Mouse (Mus musculus) intestine, embryonic 16.5 days (tissue): Measurements from ENCODE around the gene Dpf3. TPM values are rescaled to one million over a fixed set of nuclear protein-coding genes. Genes with fewer than 3 reads are reported as not detected.

Experiments used
- ATAC-seq: fragments of 200-750 bp; cut with Nextera tagmentation; 2 replicates; pipeline ENCODE4 v1.8.0; 2017; ENCODE audit warnings: moderate TSS enrichment, moderate library complexity
- H3K27ac ChIP-seq: fragments of 300-500 bp; sonication (generic); 2 replicates; pipeline ENCODE4 v1.5.1; 2014; ENCODE audit warnings: mild to moderate bottlenecking, low read length
- H3K27me3 ChIP-seq: fragments of 300-500 bp; sonication (generic); replicated peaks from 2 replicates; pipeline ENCODE4 v1.6.1; 2014; ENCODE audit warnings: low read length, control low read depth, mixed read lengths; ENCODE audit not compliant: control insufficient read depth, insufficient read depth
- H3K36me3 ChIP-seq: fragments of 300-500 bp; sonication (generic); 2 replicates; pipeline ENCODE4 v1.6.1; 2014; ENCODE audit warnings: low read length, control low read depth; ENCODE audit not compliant: control insufficient read depth, insufficient read depth
- H3K4me1 ChIP-seq: fragments of 300-500 bp; sonication (generic); 2 replicates; pipeline ENCODE4 v1.6.1; 2014; ENCODE audit warnings: low read length, control low read depth, mixed read lengths; ENCODE audit not compliant: control insufficient read depth, insufficient read depth
- H3K4me2 ChIP-seq: fragments of 300-500 bp; sonication (generic); 2 replicates; pipeline ENCODE4 v1.6.1; 2014; ENCODE audit warnings: low read depth, low read length, control low read depth
- H3K4me3 ChIP-seq: fragments of 300-500 bp; sonication (generic); 2 replicates; pipeline ENCODE4 v1.5.1; 2014; ENCODE audit warnings: mild to moderate bottlenecking, low read length
- H3K9ac ChIP-seq: fragments of 300-500 bp; sonication (generic); 2 replicates; pipeline ENCODE4 v1.6.1; 2014; ENCODE audit warnings: low read depth, low read length
- H3K9me3 ChIP-seq: fragments of 300-500 bp; sonication (generic); 2 replicates; pipeline ENCODE4 v1.6.1; 2016; ENCODE audit warnings: low read length, control low read depth; ENCODE audit not compliant: control insufficient read depth
- WGBS: fragments of 180-500 bp; shearing (Covaris S2); extraction: QIAGEN DNeasy Blood & Tissue Kit; methylation state at CpG from one replicate; pipeline ENCODE4 v1.1.7; 2014; 5-methylcytosine and 5-hydroxymethylcytosine counted together
- polyA plus RNA-seq: library from polyadenylated mRNA; unstranded; fragments of >200 nt; fragmentation: Nextera tagmentation; extraction: Ambion mirVana; gene quantifications from 2 replicates; pipeline ENCODE4 v1.2.1, GENCODE M21; 2015

The Dpf3 gene
- polyA plus RNA-seq, 1 experiment from 2014 or later: 7.4 TPM

DNA sequence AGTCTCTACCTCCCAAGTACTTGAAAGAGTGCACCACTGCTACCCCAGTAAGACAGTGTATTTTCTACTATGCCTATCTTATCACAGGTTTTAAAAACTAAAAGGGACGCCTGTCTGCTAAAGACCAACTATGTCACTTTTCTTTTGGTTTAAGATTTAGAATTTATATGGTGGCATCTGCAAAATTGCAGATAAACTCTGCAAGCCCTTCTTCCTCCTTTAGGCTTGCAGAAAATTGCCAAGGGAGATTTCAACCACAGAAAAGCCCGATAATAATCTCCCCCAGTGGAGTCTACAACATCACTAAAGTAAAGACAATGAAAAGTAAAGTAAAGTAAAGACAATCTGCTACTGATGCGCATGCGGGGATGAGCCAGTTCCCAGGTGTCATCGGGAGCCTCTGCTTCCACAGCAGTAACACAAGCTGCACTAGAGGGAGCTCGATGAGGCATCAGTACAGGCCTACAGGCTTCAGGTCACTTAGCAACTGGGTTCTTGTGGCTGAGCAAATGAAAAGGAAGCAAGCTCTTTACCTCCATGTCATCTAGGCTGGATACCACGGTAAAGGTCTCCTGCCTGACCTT, 7.6 kb downstream of the Dpf3 start:
- Histone ChIP-seq H3K9me3 (no peaks in the 10 kb centered on the region), H3K9ac (no peak overlapping the region), H3K27ac (no peak overlapping the region), H3K4me2 (no peak overlapping the region), H3K4me1 (0 out of 2 replicates have a peak, but pooled peaks cover 2% of the 10 kb centered on the region), H3K27me3 (no peaks in the 10 kb centered on the region), H3K4me3 (no peak overlapping the region), H3K36me3 (no peaks in the 10 kb centered on the region)
- WGBS: 71% methylated on average over 7 of the region's 7 CpGs
- no peak for ATAC-seq

DNA sequence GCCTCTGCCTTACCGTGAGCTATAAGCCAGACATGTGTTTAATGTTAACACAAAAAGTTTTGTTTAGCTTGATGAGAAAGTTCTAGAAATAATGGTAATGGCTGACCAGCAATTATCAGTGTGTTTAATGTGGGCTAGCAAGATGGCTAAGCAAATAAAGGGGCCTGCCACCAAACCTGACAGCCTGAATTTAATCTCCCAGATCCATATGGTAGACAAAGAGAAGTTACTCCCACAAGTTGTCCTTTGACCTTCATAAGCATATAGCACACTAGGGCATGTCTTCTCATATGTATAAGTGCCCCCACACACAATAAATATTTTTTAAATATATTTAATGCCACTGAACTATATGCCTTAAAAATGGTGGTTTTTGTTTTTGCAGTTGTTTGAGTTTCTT, 8.4 kb downstream of the Dpf3 start:
- no peaks in the 10 kb centered on the region for H3K9me3 ChIP-seq
- no peak overlapping the region for H3K9ac ChIP-seq
- H3K27ac ChIP-seq: no peak overlapping the region
- no peaks in the 10 kb centered on the region for H3K36me3 ChIP-seq
- H3K4me3 ChIP-seq: no peak overlapping the region
- no peak for ATAC-seq
- H3K4me2 ChIP-seq: no peak overlapping the region
- no peaks in the 10 kb centered on the region for H3K27me3 ChIP-seq
- WGBS: 45% methylated on average over 1 of the region's 1 CpGs
- H3K4me1 ChIP-seq: no peaks in the 10 kb centered on the region

DNA sequence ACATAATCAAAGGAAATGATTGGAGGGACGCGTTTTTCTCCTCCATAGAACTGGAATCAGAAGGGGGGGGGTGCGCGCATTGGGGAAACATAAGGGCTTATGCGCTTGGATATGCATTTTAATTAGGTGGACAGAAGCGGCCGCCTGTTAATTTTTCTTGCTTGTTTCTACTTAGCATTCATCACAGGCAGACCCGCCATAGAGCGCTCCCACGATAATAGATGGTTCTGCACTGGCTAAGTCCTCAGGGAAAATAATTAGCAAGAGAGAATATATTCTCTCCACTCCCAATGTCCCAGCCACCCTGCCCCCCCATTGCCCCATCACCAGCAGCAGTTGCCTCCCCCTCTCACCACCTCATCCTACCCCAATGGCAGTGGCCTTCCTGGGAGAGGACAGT, 11.2 kb downstream of the Dpf3 start:
- H3K27me3 ChIP-seq: no peaks in the 10 kb centered on the region
- no peaks in the 10 kb centered on the region for H3K36me3 ChIP-seq
- no peaks in the 10 kb centered on the region for H3K9me3 ChIP-seq
- no peak overlapping the region for H3K27ac ChIP-seq
- no peak overlapping the region for H3K9ac ChIP-seq
- ATAC-seq: no peak
- H3K4me3 ChIP-seq: no peak overlapping the region
- WGBS: 83% methylated on average over 10 of the region's 10 CpGs
- no peaks in the 10 kb centered on the region for H3K4me1 ChIP-seq
- H3K4me2 ChIP-seq: no peak overlapping the region

DNA sequence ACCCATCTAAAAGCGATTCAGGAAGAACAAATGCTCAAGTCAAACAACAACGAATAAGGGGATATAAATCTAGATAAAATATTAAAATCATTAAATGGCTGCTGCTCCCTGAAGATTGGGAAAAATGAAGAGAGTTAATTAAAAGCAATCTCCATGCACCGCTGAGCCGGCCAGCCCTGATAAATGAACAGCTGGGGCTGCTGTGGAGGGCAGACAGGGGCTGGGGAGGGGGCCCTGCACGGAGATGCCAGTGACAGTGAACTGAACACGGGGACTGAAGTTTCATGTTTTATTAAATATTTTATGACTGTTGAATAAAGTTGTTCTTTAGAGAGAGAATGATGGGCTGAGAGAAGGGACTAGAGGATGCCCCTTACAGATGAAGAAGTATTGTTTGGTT, 12.1 kb downstream of the Dpf3 start:
- no peaks in the 10 kb centered on the region for H3K4me1 ChIP-seq
- no peak overlapping the region for H3K9ac ChIP-seq
- no peaks in the 10 kb centered on the region for H3K9me3 ChIP-seq
- H3K27me3 ChIP-seq: no peaks in the 10 kb centered on the region
- 40% methylated on average over 6 of the region's 6 CpGs for WGBS
- no peak overlapping the region for H3K4me2 ChIP-seq
- H3K36me3 ChIP-seq: no peaks in the 10 kb centered on the region
- no peak overlapping the region for H3K27ac ChIP-seq
- ATAC-seq: no peak
- no peak overlapping the region for H3K4me3 ChIP-seq

DNA sequence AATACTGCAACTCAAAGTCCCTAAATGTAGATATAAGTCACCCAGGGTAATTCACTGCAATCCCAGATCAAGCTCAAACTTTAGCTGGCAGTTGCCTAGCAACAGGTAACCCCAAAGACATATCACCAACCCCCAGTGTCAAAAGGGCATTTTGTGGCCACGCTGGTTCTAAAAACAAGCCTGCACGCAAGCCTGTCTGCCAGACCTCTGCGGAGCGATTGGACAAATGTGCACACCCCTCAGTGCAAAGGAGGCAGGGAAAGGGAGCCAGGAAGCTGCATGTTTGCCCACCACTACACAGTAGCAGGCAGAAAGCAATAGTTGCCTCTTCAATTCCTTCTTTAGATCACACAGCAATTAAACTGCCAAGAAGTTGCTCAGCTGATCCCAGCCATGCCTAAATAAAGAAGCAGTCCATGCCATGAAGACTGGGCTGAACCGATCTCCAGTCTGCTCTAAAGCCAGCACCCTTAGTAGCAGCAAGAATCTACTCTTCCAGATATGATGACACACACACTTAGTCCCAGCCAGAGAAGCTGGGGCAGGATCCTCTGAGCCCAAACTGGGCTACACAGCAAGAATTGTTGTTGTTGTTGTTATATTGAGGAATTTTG, 13.4 kb downstream of the Dpf3 start:
- WGBS: 30% methylated on average over 5 of the region's 5 CpGs
- Histone ChIP-seq H3K36me3 (no peaks in the 10 kb centered on the region), H3K4me3 (no peak overlapping the region), H3K4me1 (no peaks in the 10 kb centered on the region), H3K27me3 (no peaks in the 10 kb centered on the region), H3K27ac (no peak overlapping the region), H3K9ac (no peak overlapping the region), H3K9me3 (no peaks in the 10 kb centered on the region), H3K4me2 (no peak overlapping the region)
- ATAC-seq: no peak

DNA sequence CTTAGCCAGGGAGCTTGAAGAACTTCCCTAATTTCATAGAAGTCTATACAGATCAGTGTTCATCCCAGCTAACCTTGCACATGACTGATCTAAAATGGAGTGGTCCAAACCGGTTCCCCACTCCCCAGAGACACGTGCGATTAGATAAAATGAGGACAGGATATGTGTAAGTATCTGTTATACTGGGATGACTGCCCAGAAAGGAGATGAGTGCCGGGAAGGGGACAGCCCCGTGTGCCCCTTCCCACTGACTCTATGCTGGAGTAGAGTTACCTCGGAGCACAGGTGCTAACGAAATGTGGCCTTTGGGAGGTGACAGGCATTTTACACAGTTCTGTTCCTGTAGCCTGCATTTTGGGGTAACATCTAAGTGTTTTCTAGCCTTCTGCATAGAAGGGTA, 15.8 kb downstream of the Dpf3 start:
- ATAC-seq: no peak
- no peak overlapping the region for H3K4me3 ChIP-seq
- H3K27me3 ChIP-seq: no peaks in the 10 kb centered on the region

DNA sequence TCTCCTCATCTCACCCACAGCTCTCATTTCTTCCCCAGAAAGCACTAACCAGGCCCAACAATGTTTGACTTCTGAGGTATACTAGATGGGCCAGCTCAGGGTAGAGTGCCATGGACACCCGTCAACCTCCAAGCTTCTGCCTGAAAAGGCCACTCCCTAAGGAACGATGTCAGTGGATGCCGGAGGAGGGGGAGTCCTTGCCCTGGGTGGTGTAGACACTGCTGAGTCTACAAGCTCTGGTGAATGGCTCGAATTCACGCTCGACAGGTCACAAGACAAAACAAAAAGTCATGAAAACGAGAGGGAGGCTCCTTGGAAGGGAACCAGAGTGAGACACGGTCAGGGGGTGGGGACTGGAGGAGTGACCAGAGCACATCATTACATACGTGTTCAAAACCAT, 17.4 kb downstream of the Dpf3 start:
- Histone ChIP-seq H3K9me3 (no peaks in the 10 kb centered on the region), H3K36me3 (no peaks in the 10 kb centered on the region), H3K4me1 (peaks cover 13% of the 10 kb centered on the region; the same call in 1 of the 2 replicates), H3K4me2 (no peak overlapping the region), H3K4me3 (no peak overlapping the region), H3K27ac (no peak overlapping the region), H3K27me3 (no peaks in the 10 kb centered on the region), H3K9ac (no peak overlapping the region)
- WGBS: 67% methylated on average over 9 of the region's 9 CpGs
- no peak for ATAC-seq

More for the DNA sequence above, 15.8 kb downstream of the Dpf3 start:
- H3K4me2 ChIP-seq: no peak overlapping the region
- peaks cover 4% of the 10 kb centered on the region; the same call in 1 of the 2 replicates for H3K4me1 ChIP-seq
- 79% methylated on average over 7 of the region's 7 CpGs for WGBS
- no peak overlapping the region for H3K27ac ChIP-seq
- H3K9me3 ChIP-seq: no peaks in the 10 kb centered on the region
- no peak overlapping the region for H3K9ac ChIP-seq
- no peaks in the 10 kb centered on the region for H3K36me3 ChIP-seq

DNA sequence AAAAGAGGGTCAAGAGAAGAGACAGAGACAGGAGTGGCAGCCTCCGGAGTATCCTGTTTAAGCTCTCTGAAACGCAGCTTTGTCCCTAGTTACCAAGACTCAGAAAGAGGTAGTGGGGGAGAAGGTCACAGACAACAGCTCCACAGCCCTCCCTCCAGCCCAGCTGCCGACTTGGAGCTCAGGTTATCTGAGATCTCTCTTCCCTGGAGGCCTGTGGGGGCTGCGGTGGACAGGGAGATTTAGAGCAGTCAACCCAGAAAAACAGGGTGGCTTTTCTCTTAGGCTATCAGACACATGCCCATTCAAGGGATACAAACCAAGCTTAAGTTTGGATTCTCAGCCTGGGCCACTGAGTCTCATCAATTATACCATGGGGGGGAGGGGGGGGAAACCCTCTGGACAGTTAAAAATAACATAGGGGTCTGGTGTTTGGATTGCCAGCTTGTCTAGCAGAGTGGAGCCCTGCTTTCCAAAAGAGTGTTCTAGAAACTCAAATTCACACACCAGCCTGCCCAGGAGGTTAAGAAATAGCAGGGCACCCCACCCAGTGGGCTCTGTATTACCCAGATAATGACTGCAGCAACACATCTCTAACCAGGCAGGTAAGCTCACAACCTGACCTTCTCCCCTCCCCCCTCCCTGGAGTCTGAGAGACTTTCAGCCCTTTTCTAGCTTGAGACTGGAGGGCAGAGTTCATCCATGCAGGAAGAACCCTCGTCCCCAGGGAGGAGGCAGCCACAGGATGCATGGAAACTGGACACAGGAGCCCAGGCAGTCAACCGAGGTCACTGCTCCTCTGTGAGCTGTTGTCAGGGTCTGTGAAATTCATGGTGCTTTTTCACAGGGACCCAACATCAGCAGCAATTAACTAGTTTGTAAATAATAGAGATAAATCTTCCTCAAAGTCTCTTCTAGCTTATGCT, 20.7 kb downstream of the Dpf3 start:
- H3K27ac ChIP-seq: 0 out of 2 replicates have a peak overlapping the region, but pooled peaks have one; percentile 1
- H3K4me3 ChIP-seq: no peak overlapping the region
- no peaks in the 10 kb centered on the region for H3K27me3 ChIP-seq
- peak; percentile 91 for ATAC-seq
- 14% methylated on average over 6 of the region's 6 CpGs for WGBS
- H3K9me3 ChIP-seq: no peaks in the 10 kb centered on the region
- H3K4me1 ChIP-seq: peaks cover 13% of the 10 kb centered on the region; the same call in 1 of the 2 replicates
- no peak overlapping the region for H3K9ac ChIP-seq
- 0 out of 2 replicates have a peak, but pooled peaks cover 2% of the 10 kb centered on the region for H3K36me3 ChIP-seq
- H3K4me2 ChIP-seq: no peak overlapping the region

DNA sequence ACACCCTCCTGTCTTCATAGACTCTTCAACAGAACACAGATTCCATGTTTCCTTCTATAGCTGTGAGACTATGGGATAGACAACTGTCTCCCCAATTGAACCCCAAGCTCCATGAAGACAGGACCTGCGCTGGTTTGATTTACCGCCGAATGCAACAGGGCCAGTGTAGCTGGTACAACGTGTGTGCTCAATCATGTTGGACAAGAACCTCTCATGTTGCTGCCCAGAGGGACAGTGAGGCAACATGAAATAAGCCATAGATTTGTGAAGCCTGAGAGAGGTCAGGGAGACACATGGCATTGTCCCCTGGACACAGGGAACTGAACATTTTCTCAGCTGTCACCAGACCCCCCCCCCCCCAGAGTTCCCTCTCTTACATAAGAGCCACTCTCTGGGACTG, 21.5 kb downstream of the Dpf3 start:
- H3K27ac ChIP-seq: no peak overlapping the region
- H3K4me2 ChIP-seq: no peak overlapping the region
- WGBS: 72% methylated on average over 4 of the region's 4 CpGs
- no peak overlapping the region for H3K9ac ChIP-seq
- H3K9me3 ChIP-seq: no peaks in the 10 kb centered on the region
- H3K27me3 ChIP-seq: no peaks in the 10 kb centered on the region
- H3K4me3 ChIP-seq: no peak overlapping the region
- peaks cover 13% of the 10 kb centered on the region; the same call in 1 of the 2 replicates for H3K4me1 ChIP-seq
- ATAC-seq: no peak
- 0 out of 2 replicates have a peak, but pooled peaks cover 2% of the 10 kb centered on the region for H3K36me3 ChIP-seq
